In the genomic region with DNA sequence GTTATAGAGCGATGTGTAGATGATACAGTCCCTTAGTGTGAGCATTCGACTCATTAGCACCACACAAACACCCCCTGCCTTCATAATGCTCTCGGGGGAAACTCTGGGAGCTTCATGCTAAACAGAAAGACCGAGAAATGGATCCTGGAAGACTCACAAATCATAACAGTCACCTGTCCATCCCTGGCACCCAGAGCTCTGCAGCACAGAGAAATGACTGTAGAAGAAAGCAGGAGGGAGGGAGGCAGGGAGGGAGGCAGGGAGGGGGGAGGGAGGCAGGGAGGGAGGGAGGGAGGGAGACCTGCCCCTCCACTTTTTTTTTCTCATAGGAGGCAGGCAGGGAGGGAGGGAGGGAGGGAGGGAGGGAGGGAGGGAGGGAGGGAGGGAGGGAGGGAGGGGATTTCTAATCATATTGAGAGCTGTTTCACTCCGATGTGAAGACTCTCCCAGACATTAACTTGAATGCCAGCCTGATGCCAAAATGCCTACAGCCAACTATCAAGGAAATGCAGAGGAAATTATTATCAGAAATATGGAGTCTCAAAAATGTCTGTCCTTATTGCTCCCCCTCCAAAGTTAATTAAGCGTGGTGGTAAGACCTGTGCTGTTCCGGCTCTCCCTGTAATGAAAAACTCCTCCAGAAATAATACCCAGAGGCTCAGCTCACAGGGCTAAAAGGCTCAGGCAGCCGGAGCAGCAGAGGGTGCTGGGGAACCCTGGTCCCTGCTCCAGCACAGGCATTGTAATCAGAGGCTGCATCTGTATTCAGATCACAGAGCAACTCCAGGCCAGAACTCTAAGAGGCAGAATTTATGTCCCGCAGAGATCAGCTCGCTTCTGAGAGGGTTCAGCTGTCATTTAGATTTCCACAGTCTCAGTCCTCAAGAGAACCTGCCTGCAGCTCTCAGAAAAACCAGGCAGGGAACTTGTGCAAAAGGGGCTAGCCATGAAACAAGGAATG, we compare ENCODE assay signal across 11 mouse cellular contexts. TPM values are rescaled to one million over a fixed set of nuclear protein-coding genes. Genes with fewer than 3 reads are reported as not detected.
DNase-seq lines count a peak whose midpoint lies in the region; ATAC-seq and TF ChIP-seq lines count a peak whose summit lies in the region.
"Had no signal": no experiment of that assay in that cellular context is flagged by ENCODE, and none has a peak within 500 bp of the region (broad histone marks: within the 10 kb centered on the region; RNA-seq: fewer than 3 reads in every experiment).

No protein-coding gene starts in this region.

- no peaks in the 10 kb centered on the region for H3K27me3 ChIP-seq in hindbrain, embryonic 12.5 days
- H3K27me3 ChIP-seq in heart, adult 2 months (ENCODE audit: control insufficient read depth, insufficient read depth, low read length) = no peaks in the 10 kb centered on the region
- peaks cover 19% of the 10 kb centered on the region for H3K27me3 ChIP-seq in heart, embryonic 10.5 days (ENCODE audit: insufficient read depth, poor library complexity, severe bottlenecking)

- ATAC-seq in hindbrain, embryonic 12.5 days (ENCODE audit: low FRiP score) = peak; percentile 87
- ATAC-seq in megakaryocyte-erythroid progenitor cell, adult 5-6 weeks (replicated peaks; ENCODE audit: low FRiP score, low TSS enrichment, poor library complexity, severe bottlenecking) = 0 out of 2 replicates have a peak, but pooled peaks have one; percentile 43

- TF ChIP-seq POLR2A in heart, adult 2 months (IDR thresholded peaks at IDR 0.05; ENCODE audit: insufficient read depth, low read depth, low read length) = no peak

- intact Hi-C loops in left cerebral cortex, postnatal 4 days (cut with DNase I) = no loop called here
- intact Hi-C loops in left cerebral cortex, adult 2 months (cut with DNase I) = no loop called here
- intact Hi-C loops in heart, adult 2 months (cut with DNase I) = no loop called here

- WGBS in hindbrain, embryonic 12.5 days = 30% methylated on average over 10 of the region's 10 CpGs
- 50% methylated on average over 10 of the region's 10 CpGs for whole genome bisulfite sequencing in heart, adult 2 months
- WGBS in heart, embryonic 10.5 days = 50% methylated on average over 10 of the region's 10 CpGs

- peak; percentile 56 for DNase-seq in left cerebral cortex, postnatal 4 days
- DNase-seq in left cerebral cortex, adult 2 months (ENCODE audit: extremely low spot score in 1 of 2, low spot score in 2 of 2) = no peak
- no peak for DNase-seq in heart, adult 2 months
- DNase-seq in heart, embryonic 10.5 days (ENCODE audit: low spot score) = no peak
- no peak for DNase-seq in layer of hippocampus, adult 9-11 months
- no peak for DNase-seq in heart, adult 18-20 months
- DNase-seq: adrenal gland, postnatal 25 days; lung, embryonic 14.5 days had no signal

- TF ChIP-seq CTCF in left cerebral cortex, adult 2 months (IDR thresholded peaks at IDR 0.05) = no peak
- no peak for TF ChIP-seq CTCF in heart, adult 2 months (IDR thresholded peaks at IDR 0.05)

- no peak overlapping the region for H3K4me3 ChIP-seq in left cerebral cortex, adult 2 months
- no peak overlapping the region for H3K4me3 ChIP-seq in hindbrain, embryonic 12.5 days
- no peak overlapping the region for H3K4me3 ChIP-seq in heart, adult 2 months
- H3K4me3 ChIP-seq in heart, embryonic 10.5 days = no peak overlapping the region
- H3K4me3 ChIP-seq: heart, embryonic 13.5 days had no signal

- H3K9ac ChIP-seq in hindbrain, embryonic 12.5 days = no peak overlapping the region
- H3K9ac ChIP-seq in heart, adult 2 months (ENCODE audit: low read depth, low read length) = no peak overlapping the region
- H3K9ac ChIP-seq: heart, embryonic 13.5 days; lung, embryonic 14.5 days had no signal

- TF ChIP-seq EP300 in heart, adult 2 months (IDR thresholded peaks at IDR 0.05; ENCODE audit: insufficient read depth, low read depth, low read length) = no peak

- H3K27ac ChIP-seq in left cerebral cortex, adult 2 months = no peak overlapping the region
- peak overlapping the region; percentile 79 for H3K27ac ChIP-seq in hindbrain, embryonic 12.5 days
- no peak overlapping the region for H3K27ac ChIP-seq in heart, adult 2 months
- H3K27ac ChIP-seq in heart, embryonic 10.5 days = no peak overlapping the region
- H3K27ac ChIP-seq: heart, embryonic 13.5 days had no signal

- H3K4me2 ChIP-seq in hindbrain, embryonic 12.5 days (replicated peaks) = peak overlapping the region; percentile 9; the same call in 1 of the 2 replicates
- H3K4me2 ChIP-seq: heart, embryonic 13.5 days; lung, embryonic 14.5 days had no signal

- no peaks in the 10 kb centered on the region for H3K36me3 ChIP-seq in hindbrain, embryonic 12.5 days
- no peaks in the 10 kb centered on the region for H3K36me3 ChIP-seq in heart, adult 2 months (ENCODE audit: control insufficient read depth, insufficient read depth, low read length)
- no peaks in the 10 kb centered on the region for H3K36me3 ChIP-seq in heart, embryonic 10.5 days
- H3K36me3 ChIP-seq: heart, embryonic 13.5 days had no signal

- peaks cover 33% of the 10 kb centered on the region for H3K4me1 ChIP-seq in hindbrain, embryonic 12.5 days
- no peaks in the 10 kb centered on the region for H3K4me1 ChIP-seq in heart, adult 2 months (ENCODE audit: control insufficient read depth, insufficient read depth, low read length)
- no peaks in the 10 kb centered on the region for H3K4me1 ChIP-seq in heart, embryonic 10.5 days
- H3K4me1 ChIP-seq: heart, embryonic 13.5 days had no signal

- no peaks in the 10 kb centered on the region for H3K79me2 ChIP-seq in heart, adult 2 months (replicated peaks; ENCODE audit: control insufficient read depth, insufficient read depth, low read length)

- no peaks in the 10 kb centered on the region for H3K9me3 ChIP-seq in hindbrain, embryonic 12.5 days (replicated peaks)
- no peaks in the 10 kb centered on the region for H3K9me3 ChIP-seq in heart, embryonic 10.5 days
- H3K9me3 ChIP-seq: heart, embryonic 13.5 days had no signal

RNA-seq across cellular contexts. Expression of gene Hrh2, which starts 19.9 kb away (rescaled TPM):
- 1 to 10 TPM; 3.9 to 4.1 TPM for total RNA-seq in left cerebral cortex, postnatal 4 days (2021)
- total RNA-seq in left cerebral cortex, adult 2 months (2021) = 10 to 100 TPM; 14.6 to 17.5 TPM
- polyA plus RNA-seq in hindbrain, embryonic 12.5 days (2016; fragmentation: Nextera tagmentation; extraction: Ambion mirVana) = 0.12 and 0.22 TPM in 2 replicates
- 3.6 and 4.6 TPM in 2 replicates for total RNA-seq in megakaryocyte-erythroid progenitor cell, adult 5-6 weeks (2014; fragmentation: Nextera tagmentation)
- total RNA-seq in megakaryocyte-erythroid progenitor cell, adult 5-6 weeks (2017) = 1.6 and 2.2 TPM in 2 replicates
- under 1 TPM; 0.23 to 0.34 TPM for total RNA-seq in heart, adult 2 months (2021)
- polyA plus RNA-seq in heart, adult 2 months (2012; rRNA removed) = 0.68 and 1.3 TPM in 2 replicates
- polyA plus RNA-seq in heart, embryonic 10.5 days (2016; fragmentation: Nextera tagmentation; extraction: Ambion mirVana) = 0.07 and 0.09 TPM in 2 replicates
- under 1 TPM; 0.37 to 0.51 TPM for total RNA-seq in heart, adult 18-20 months (2021)
- polyA plus RNA-seq: lung, embryonic 14.5 days had no signal
